Mouse (Mus musculus): ENCODE data around the gene Acss2. TPM values are rescaled to one million over a fixed set of nuclear protein-coding genes. Genes with fewer than 3 reads are reported as not detected.

The Acss2 gene
- polyA plus RNA-seq, 1 experiment from 2014 or later = 9.1 TPM

- Histone ChIP-seq H3K4me1 (no peaks in the 10 kb centered on the region), H3K4me3 (no peak overlapping the region), H3K27me3 (replicated peaks; ENCODE audit: low read depth, poor library complexity, severe bottlenecking) (no peaks in the 10 kb centered on the region), H3K36me3 (replicated peaks) (no peaks in the 10 kb centered on the region), H3K27ac (replicated peaks) (no peak overlapping the region), H3K9me3 (no peaks in the 10 kb centered on the region)
- no peak for DNase-seq (ENCODE audit: low spot score)
These were observed 34.6 kb downstream of the Acss2 start for GRCm38 (mm10) chr2:155552336-155552735.

GRCm38 (mm10) chr2:155552949-155553354 is 35.2 kb downstream of the Acss2 start:
- H3K4me1 ChIP-seq = no peaks in the 10 kb centered on the region
- no peaks in the 10 kb centered on the region for H3K36me3 ChIP-seq (replicated peaks)
- H3K9me3 ChIP-seq = no peaks in the 10 kb centered on the region
- H3K4me3 ChIP-seq = no peak overlapping the region
- no peak overlapping the region for H3K27ac ChIP-seq (replicated peaks)
- H3K27me3 ChIP-seq (replicated peaks; ENCODE audit: low read depth, poor library complexity, severe bottlenecking) = no peaks in the 10 kb centered on the region
- DNase-seq (ENCODE audit: low spot score) = no peak

- Histone ChIP-seq H3K27me3 (replicated peaks; ENCODE audit: low read depth, poor library complexity, severe bottlenecking) (no peaks in the 10 kb centered on the region), H3K9me3 (no peaks in the 10 kb centered on the region), H3K36me3 (replicated peaks) (no peaks in the 10 kb centered on the region), H3K4me1 (no peaks in the 10 kb centered on the region), H3K27ac (replicated peaks) (no peak overlapping the region), H3K4me3 (no peak overlapping the region)
- WGBS = 82% methylated on average over 2 of the region's 2 CpGs
- no peak for DNase-seq (ENCODE audit: low spot score)
These were observed 36.8 kb downstream of the Acss2 start for GRCm38 (mm10) chr2:155554426-155554985.

- 51% methylated on average over 1 of the region's 1 CpGs for WGBS
- H3K4me1 ChIP-seq = no peaks in the 10 kb centered on the region
- no peak overlapping the region for H3K4me3 ChIP-seq
- no peak overlapping the region for H3K27ac ChIP-seq (replicated peaks)
- no peaks in the 10 kb centered on the region; the same call in 1 of the 2 replicates for H3K27me3 ChIP-seq (replicated peaks; ENCODE audit: low read depth, poor library complexity, severe bottlenecking)
- DNase-seq (ENCODE audit: low spot score) = no peak
- H3K36me3 ChIP-seq (replicated peaks) = peaks cover 3% of the 10 kb centered on the region; the same call in 1 of the 2 replicates
- no peaks in the 10 kb centered on the region for H3K9me3 ChIP-seq
These were observed 44.5 kb downstream of the Acss2 start for GRCm38 (mm10) chr2:155562209-155562608.

- H3K9me3 ChIP-seq = no peaks in the 10 kb centered on the region
- H3K27me3 ChIP-seq (replicated peaks; ENCODE audit: low read depth, poor library complexity, severe bottlenecking) = no peaks in the 10 kb centered on the region; the same call in 1 of the 2 replicates
- H3K4me1 ChIP-seq = no peaks in the 10 kb centered on the region
- H3K27ac ChIP-seq (replicated peaks) = no peak overlapping the region
- 70% methylated on average over 4 of the region's 4 CpGs for WGBS
- no peak overlapping the region for H3K4me3 ChIP-seq
- H3K36me3 ChIP-seq (replicated peaks) = peaks cover 7% of the 10 kb centered on the region; the same call in 1 of the 2 replicates
- DNase-seq (ENCODE audit: low spot score) = no peak
These were observed 45.2 kb downstream of the Acss2 start for GRCm38 (mm10) chr2:155562934-155563333.

GRCm38 (mm10) chr2:155567751-155568150 is 50.0 kb downstream of the Acss2 start:
- Histone ChIP-seq H3K36me3 (replicated peaks) (peaks cover 7% of the 10 kb centered on the region; the same call in 1 of the 2 replicates), H3K27ac (replicated peaks) (no peak overlapping the region), H3K4me3 (no peak overlapping the region), H3K9me3 (no peaks in the 10 kb centered on the region), H3K27me3 (replicated peaks; ENCODE audit: low read depth, poor library complexity, severe bottlenecking) (no peaks in the 10 kb centered on the region; the same call in 1 of the 2 replicates), H3K4me1 (peaks cover 10% of the 10 kb centered on the region)
- 88% methylated on average over 5 of the region's 5 CpGs for WGBS
- DNase-seq (ENCODE audit: low spot score) = no peak

- WGBS = 36% methylated on average over 3 of the region's 3 CpGs
- no peak overlapping the region for H3K27ac ChIP-seq (replicated peaks)
These were observed 51.6 kb downstream of the Acss2 start for GRCm38 (mm10) chr2:155569223-155569807.

GRCm38 (mm10) chr2:155573001-155573400 is 55.3 kb downstream of the Acss2 start:
- H3K4me1 ChIP-seq = peaks cover 10% of the 10 kb centered on the region
- H3K4me3 ChIP-seq = no peak overlapping the region
- WGBS = 88% methylated on average over 9 of the region's 9 CpGs
- H3K27ac ChIP-seq (replicated peaks) = no peak overlapping the region
- H3K9me3 ChIP-seq = no peaks in the 10 kb centered on the region
- H3K36me3 ChIP-seq (replicated peaks) = no peaks in the 10 kb centered on the region; the same call in 1 of the 2 replicates
- DNase-seq (ENCODE audit: low spot score) = no peak
- H3K27me3 ChIP-seq (replicated peaks; ENCODE audit: low read depth, poor library complexity, severe bottlenecking) = no peaks in the 10 kb centered on the region

More at GRCm38 (mm10) chr2:155569223-155569807, 51.6 kb downstream of the Acss2 start:
- no peak for DNase-seq (ENCODE audit: low spot score)
- Histone ChIP-seq H3K4me1 (peaks cover 10% of the 10 kb centered on the region), H3K36me3 (replicated peaks) (peaks cover 7% of the 10 kb centered on the region; the same call in 1 of the 2 replicates), H3K9me3 (no peaks in the 10 kb centered on the region), H3K27me3 (replicated peaks; ENCODE audit: low read depth, poor library complexity, severe bottlenecking) (no peaks in the 10 kb centered on the region; the same call in 1 of the 2 replicates), H3K4me3 (no peak overlapping the region)

- DNase-seq (ENCODE audit: low spot score) = no peak
- no peaks in the 10 kb centered on the region for H3K9me3 ChIP-seq
- H3K4me3 ChIP-seq = no peak overlapping the region
- peaks cover 10% of the 10 kb centered on the region for H3K4me1 ChIP-seq
- H3K27me3 ChIP-seq (replicated peaks; ENCODE audit: low read depth, poor library complexity, severe bottlenecking) = no peaks in the 10 kb centered on the region
- no peak overlapping the region for H3K27ac ChIP-seq (replicated peaks)
- WGBS = 93% methylated on average over 7 of the region's 7 CpGs
- H3K36me3 ChIP-seq (replicated peaks) = no peaks in the 10 kb centered on the region; the same call in 1 of the 2 replicates
These were observed 56.2 kb downstream of the Acss2 start for GRCm38 (mm10) chr2:155573996-155574395.

GRCm38 (mm10) chr2:155574700-155575099 is 57.0 kb downstream of the Acss2 start:
- Histone ChIP-seq H3K4me1 (peaks cover 3% of the 10 kb centered on the region; the same call in 1 of the 2 replicates), H3K27ac (replicated peaks) (no peak overlapping the region), H3K9me3 (no peaks in the 10 kb centered on the region), H3K4me3 (no peak overlapping the region), H3K27me3 (replicated peaks; ENCODE audit: low read depth, poor library complexity, severe bottlenecking) (no peaks in the 10 kb centered on the region), H3K36me3 (replicated peaks) (no peaks in the 10 kb centered on the region; the same call in 1 of the 2 replicates)
- WGBS = 89% methylated on average over 4 of the region's 4 CpGs
- no peak for DNase-seq (ENCODE audit: low spot score)

GRCm38 (mm10) chr2:155576656-155577055 is 58.9 kb downstream of the Acss2 start:
- WGBS = 81% methylated on average over 9 of the region's 9 CpGs
- DNase-seq (ENCODE audit: low spot score) = no peak
- H3K36me3 ChIP-seq (replicated peaks) = no peaks in the 10 kb centered on the region; the same call in 1 of the 2 replicates
- no peaks in the 10 kb centered on the region for H3K27me3 ChIP-seq (replicated peaks; ENCODE audit: low read depth, poor library complexity, severe bottlenecking)
- no peak overlapping the region for H3K4me3 ChIP-seq
- H3K27ac ChIP-seq (replicated peaks) = no peak overlapping the region
- H3K9me3 ChIP-seq = no peaks in the 10 kb centered on the region
- H3K4me1 ChIP-seq = no peaks in the 10 kb centered on the region

- Histone ChIP-seq H3K4me3 (no peak overlapping the region), H3K36me3 (replicated peaks) (no peaks in the 10 kb centered on the region; the same call in 1 of the 2 replicates), H3K27me3 (replicated peaks; ENCODE audit: low read depth, poor library complexity, severe bottlenecking) (no peaks in the 10 kb centered on the region), H3K4me1 (no peaks in the 10 kb centered on the region; the same call in 1 of the 2 replicates), H3K9me3 (no peaks in the 10 kb centered on the region), H3K27ac (replicated peaks) (no peak overlapping the region)
- WGBS = 90% methylated on average over 3 of the region's 3 CpGs
- no peak for DNase-seq (ENCODE audit: low spot score)
These were observed 62.6 kb downstream of the Acss2 start for GRCm38 (mm10) chr2:155580331-155580730.

- WGBS = 73% methylated on average over 4 of the region's 4 CpGs
These were observed 64.7 kb downstream of the Acss2 start for GRCm38 (mm10) chr2:155582384-155582995.

More at GRCm38 (mm10) chr2:155582384-155582995, 64.7 kb downstream of the Acss2 start:
- H3K27ac ChIP-seq (replicated peaks) = no peak overlapping the region
- no peak overlapping the region for H3K4me3 ChIP-seq
- no peaks in the 10 kb centered on the region; the same call in 1 of the 2 replicates for H3K4me1 ChIP-seq
- DNase-seq (ENCODE audit: low spot score) = no peak
- no peaks in the 10 kb centered on the region for H3K36me3 ChIP-seq (replicated peaks)
- H3K9me3 ChIP-seq = no peaks in the 10 kb centered on the region
- no peaks in the 10 kb centered on the region for H3K27me3 ChIP-seq (replicated peaks; ENCODE audit: low read depth, poor library complexity, severe bottlenecking)
